Mouse (Mus musculus) ES-E14 (cell line): ENCODE results near the gene Dagla. TPM values are rescaled to one million over a fixed set of nuclear protein-coding genes. Genes with fewer than 3 reads are reported as not detected.
A peak's percentile ranks its signal among the peaks of the same experiment; 100 is the strongest.

ENCODE experiments used
- DNase-seq: peaks from one replicate; pipeline ENCODE4 v3.0.0-alpha.2; 2013; ENCODE audit warnings: low read depth, low spot score
- H3K27ac ChIP-seq: 2 replicates; pipeline ENCODE4 v1.5.1; 2012; ENCODE audit warnings: low read depth, mild to moderate bottlenecking, low read length, moderate library complexity, mixed read lengths; ENCODE audit not compliant: poor library complexity, insufficient read depth, severe bottlenecking
- H3K36me3 ChIP-seq: 2 replicates; pipeline ENCODE4 v1.6.1; 2012; ENCODE audit warnings: mild to moderate bottlenecking, low read length, moderate library complexity, mixed read lengths; ENCODE audit not compliant: control insufficient read depth, poor library complexity, insufficient read depth, severe bottlenecking
- H3K4me1 ChIP-seq, 2 experiments: fragments of 150-350 bp in 1 of 2; sonication (generic) in 1 of 2; 2 replicates each; pipeline ENCODE4 v1.6.1; 2012; ENCODE audit warnings: low read length in 2 of 2, mild to moderate bottlenecking in 1 of 2, mixed read lengths in 1 of 2; ENCODE audit not compliant: control insufficient read depth in 2 of 2, insufficient read depth in 2 of 2, poor library complexity in 1 of 2
- H3K4me3 ChIP-seq, 2 experiments: fragments of 150-350 bp in 1 of 2; sonication (generic) in 1 of 2; 2 replicates each; pipeline ENCODE4 v1.5.1; 2012; ENCODE audit warnings: low read length in 2 of 2, low read depth in 1 of 2, mild to moderate bottlenecking in 1 of 2, mixed read lengths in 1 of 2; ENCODE audit not compliant: insufficient read depth in 1 of 2, poor library complexity in 1 of 2, severe bottlenecking in 1 of 2
- H3K9ac ChIP-seq: 2 replicates; pipeline ENCODE4 v1.6.1; 2012; ENCODE audit warnings: low read depth, mild to moderate bottlenecking, low read length, mixed read lengths; ENCODE audit not compliant: poor library complexity, insufficient read depth, severe bottlenecking
- H3K9me3 ChIP-seq: fragments of 150-350 bp; sonication (generic); 2 replicates; pipeline ENCODE4 v1.6.1; 2012; ENCODE audit warnings: low read depth, mild to moderate bottlenecking, low read length; ENCODE audit not compliant: control insufficient read depth, insufficient read depth
- CHD2 ChIP-seq: IDR thresholded peaks from 2 replicates; pipeline ENCODE4 v1.6.1; 2014; ENCODE audit warnings: mild to moderate bottlenecking, low read depth, low read length, inconsistent platforms
- HCFC1 ChIP-seq: IDR thresholded peaks from 2 replicates; pipeline ENCODE4 v1.6.1; 2012; ENCODE audit warnings: low read length, inconsistent platforms, borderline replicate concordance; ENCODE audit not compliant: insufficient read depth
- MAFK ChIP-seq: IDR thresholded peaks from 2 replicates; pipeline ENCODE4 v1.6.1; 2014; ENCODE audit warnings: mild to moderate bottlenecking, low read depth, low read length, inconsistent platforms; ENCODE audit not compliant: insufficient read depth
- ZC3H11A ChIP-seq: IDR thresholded peaks from 2 replicates; pipeline ENCODE4 v1.6.1; 2012; ENCODE audit warnings: low read depth, mild to moderate bottlenecking, inconsistent platforms, low read length, borderline replicate concordance
- ZNF384 ChIP-seq: IDR thresholded peaks from 2 replicates; pipeline ENCODE4 v1.6.1; 2012; ENCODE audit warnings: low read depth, low read length, inconsistent platforms
- in situ Hi-C, 2 experiments: fragments of 600-800 bp; cut with MboI; formaldehyde crosslinking; loops; one replicate each; pipeline ENCODE4 v1.15.1; 2025; ENCODE audit warnings: low sequenced_read_pairs in 2 of 2, inconsistent platforms in 1 of 2; ENCODE audit not compliant: unreplicated experiment in 2 of 2
- total RNA-seq: library from RNA; depleted of rRNA; stranded (reverse); fragments of 300-350 nt; gene quantifications from 2 replicates; pipeline ENCODE4 v1.2.3, GENCODE M21; 2012

The Dagla gene
- total RNA-seq, 1 experiment = 1.2 TPM

DNA sequence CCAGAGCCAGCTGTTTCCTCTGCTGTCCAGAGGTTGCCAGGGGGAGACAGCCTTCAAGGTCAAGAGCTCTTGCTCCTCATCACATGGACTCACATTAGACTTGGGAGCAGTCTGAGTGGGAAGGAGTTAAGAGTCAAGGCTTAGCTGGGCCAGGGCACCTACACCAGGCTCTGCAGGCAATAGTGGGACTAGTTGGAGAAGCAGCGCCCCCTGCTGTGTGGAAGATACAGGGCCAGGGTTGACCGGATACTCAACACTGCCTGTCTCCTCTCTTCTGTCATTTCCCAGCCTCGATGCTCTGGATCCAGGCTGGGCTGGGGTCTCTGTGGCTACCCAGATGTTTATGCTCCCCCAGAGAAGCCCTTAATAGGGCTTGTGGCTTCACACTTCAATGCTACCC lies 60.5 kb downstream of the Dagla start:
- TF ChIP-seq ZC3H11A (no peak), MAFK (no peak), CHD2 (no peak), HCFC1 (no peak), ZNF384 (no peak)
- DNase-seq = no peak
- no peaks in the 10 kb centered on the region for H3K36me3 ChIP-seq
- no peaks in the 10 kb centered on the region for H3K9me3 ChIP-seq
- H3K9ac ChIP-seq = no peak overlapping the region
- in situ Hi-C loops = no loop called here
- H3K4me1 ChIP-seq = peaks cover 6 to 22% of the 10 kb centered on the region in 2 experiments; a peak in 3 of 4 replicates
- H3K4me3 ChIP-seq = no peak overlapping the region
- H3K27ac ChIP-seq = no peak overlapping the region

DNA sequence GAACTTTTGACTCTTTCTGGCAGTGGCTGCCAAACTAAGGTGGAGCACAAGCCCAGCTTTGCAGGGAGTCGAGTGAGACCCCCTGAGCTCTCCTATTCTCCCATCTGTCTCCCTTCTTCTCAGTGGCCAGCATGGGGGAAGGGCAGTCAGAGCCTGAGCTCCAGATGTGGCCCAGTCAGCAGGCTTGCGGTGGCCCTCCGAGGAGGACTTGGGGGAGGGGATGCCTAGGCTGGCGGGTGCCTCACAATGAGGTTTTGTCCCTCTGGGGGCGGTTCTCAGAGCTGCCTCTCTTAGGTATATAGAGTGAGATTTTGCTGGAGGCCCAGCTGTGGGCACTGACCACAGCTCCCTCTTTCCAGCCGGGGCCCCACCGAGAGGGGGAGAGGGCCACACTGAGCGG lies 61.8 kb downstream of the Dagla start:
- H3K9me3 ChIP-seq = no peaks in the 10 kb centered on the region
- H3K27ac ChIP-seq = no peak overlapping the region
- in situ Hi-C loops = no loop called here
- TF ChIP-seq CHD2 (no peak), ZC3H11A (no peak), ZNF384 (no peak)
- H3K4me3 ChIP-seq = no peak overlapping the region
- peaks cover 11 to 34% of the 10 kb centered on the region in 2 experiments; a peak in 3 of 4 replicates for H3K4me1 ChIP-seq
- no peak for DNase-seq
- H3K9ac ChIP-seq = no peak overlapping the region
- H3K36me3 ChIP-seq = no peaks in the 10 kb centered on the region; the same call in 1 of the 2 replicates

- no peaks in the 10 kb centered on the region for H3K9me3 ChIP-seq
- peak within 1 kb of the TSS; percentile 52 for H3K27ac ChIP-seq
- TF ChIP-seq MAFK (no peak), ZC3H11A (peak; percentile 22)
- H3K4me1 ChIP-seq = peaks cover 11 to 31% of the 10 kb centered on the region in 2 experiments; a peak in 3 of 4 replicates
- no peaks in the 10 kb centered on the region; the same call in 1 of the 2 replicates for H3K36me3 ChIP-seq
- DNase-seq = peak; percentile 71
- in situ Hi-C loops = no loop called here
- peak within 1 kb of the TSS; percentile 88 for H3K9ac ChIP-seq
- H3K4me3 ChIP-seq = peak within 1 kb of the TSS; percentile 61 to 89
Measured at GRCm38 (mm10) chr19:10240654-10241305, 63.9 kb downstream of the Dagla start, which contains the start of gene Myrf. Gene Myrf, minus strand, starts transcription at chr19:10240748.

GRCm38 (mm10) chr19:10239975-10240653 lies 64.6 kb downstream of the Dagla start:
- in situ Hi-C loops = no loop called here
- peaks cover 11 to 32% of the 10 kb centered on the region in 2 experiments; a peak in 3 of 4 replicates for H3K4me1 ChIP-seq
- TF ChIP-seq CHD2 = no peak
- TF ChIP-seq HCFC1 = no peak
- no peak for TF ChIP-seq MAFK
- TF ChIP-seq ZC3H11A = no peak
- TF ChIP-seq ZNF384 = no peak

More at GRCm38 (mm10) chr19:10239975-10240653, 64.6 kb downstream of the Dagla start:
- Histone ChIP-seq H3K9ac (peak overlapping the region; percentile 88), H3K9me3 (no peaks in the 10 kb centered on the region), H3K4me3 (peak overlapping the region; percentile 61 to 89), H3K36me3 (no peaks in the 10 kb centered on the region; the same call in 1 of the 2 replicates), H3K27ac (peak overlapping the region; percentile 52)
- DNase-seq = no peak
